Comparison of ENCODE assay signal across 12 mouse cellular contexts in the genomic region with DNA sequence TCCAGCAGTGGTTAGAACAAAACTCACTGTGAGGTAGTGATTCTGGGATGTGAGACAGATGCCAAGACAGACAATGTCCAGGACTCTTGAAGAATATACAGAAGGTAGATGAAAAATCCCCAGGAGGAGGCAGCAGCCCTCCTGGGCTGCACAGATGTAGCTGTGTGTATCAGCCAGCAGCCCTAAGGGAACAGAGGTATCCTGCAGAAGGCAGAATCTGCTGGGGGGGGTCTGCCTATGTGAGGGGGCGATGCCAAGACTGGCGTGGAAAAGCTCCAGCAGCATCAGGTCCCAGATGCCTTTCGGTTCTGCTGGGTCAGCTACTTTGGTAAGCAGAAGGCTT.
A peak's percentile ranks its signal among the peaks of the same experiment; 100 is the strongest.
DNase-seq lines count a peak whose midpoint lies in the region; ATAC-seq and TF ChIP-seq lines count a peak whose summit lies in the region.
"Had no signal": no experiment of that assay in that cellular context is flagged by ENCODE, and none has a peak within 500 bp of the region (broad histone marks: within the 10 kb centered on the region; RNA-seq: fewer than 3 reads in every experiment).

No protein-coding gene starts in this region.

- no peak for TF ChIP-seq CTCF in lung, embryonic 14.5 days (IDR thresholded peaks at IDR 0.05; ENCODE audit: low read depth)
- TF ChIP-seq CTCF in midbrain, postnatal 0 days (IDR thresholded peaks at IDR 0.05): no peak

- no peak overlapping the region for H3K4me2 ChIP-seq in forebrain, embryonic 15.5 days (replicated peaks)
- no peak overlapping the region for H3K4me2 ChIP-seq in lung, embryonic 14.5 days
- no peak overlapping the region for H3K4me2 ChIP-seq in hindbrain, embryonic 13.5 days
- no peak overlapping the region for H3K4me2 ChIP-seq in midbrain, postnatal 0 days (ENCODE audit: low read depth, low read length, poor library complexity, severe bottlenecking)
- H3K4me2 ChIP-seq: midbrain, embryonic 12.5 days had no signal

- no peak for DNase-seq in forebrain, embryonic 10.5 days (ENCODE audit: extremely low spot score, low spot score)
- no peak for DNase-seq in lung, embryonic 14.5 days
- DNase-seq in lung, postnatal 10 days: no peak
- no peak for DNase-seq in midbrain, postnatal 0 days (ENCODE audit: low spot score)
- no peak for DNase-seq in adrenal gland, postnatal 36 days
- no peak for DNase-seq in thymus, postnatal 14 days
- DNase-seq: adrenal gland, postnatal 10 days; embryo, embryonic 11 days had no signal

- H3K9ac ChIP-seq in forebrain, embryonic 15.5 days (replicated peaks): no peak overlapping the region
- no peak overlapping the region for H3K9ac ChIP-seq in lung, embryonic 14.5 days
- no peak overlapping the region for H3K9ac ChIP-seq in hindbrain, embryonic 13.5 days
- no peak overlapping the region for H3K9ac ChIP-seq in midbrain, postnatal 0 days (replicated peaks; ENCODE audit: low read length, poor library complexity, severe bottlenecking)
- H3K9ac ChIP-seq: forebrain, postnatal 0 days had no signal

- no peaks in the 10 kb centered on the region for H3K36me3 ChIP-seq in forebrain, embryonic 10.5 days (replicated peaks)
- H3K36me3 ChIP-seq in forebrain, embryonic 15.5 days: no peaks in the 10 kb centered on the region
- no peaks in the 10 kb centered on the region for H3K36me3 ChIP-seq in lung, embryonic 14.5 days (ENCODE audit: insufficient read depth)
- H3K36me3 ChIP-seq in hindbrain, embryonic 13.5 days: no peaks in the 10 kb centered on the region
- no peaks in the 10 kb centered on the region for H3K36me3 ChIP-seq in midbrain, postnatal 0 days (ENCODE audit: insufficient read depth, low read length)
- H3K36me3 ChIP-seq: midbrain, embryonic 12.5 days had no signal

- peaks cover 30% of the 10 kb centered on the region for H3K4me1 ChIP-seq in forebrain, embryonic 10.5 days
- H3K4me1 ChIP-seq in forebrain, embryonic 15.5 days: peaks cover 20% of the 10 kb centered on the region
- H3K4me1 ChIP-seq in lung, embryonic 14.5 days (ENCODE audit: insufficient read depth): peaks cover 15% of the 10 kb centered on the region; the same call in 1 of the 2 replicates
- H3K4me1 ChIP-seq in hindbrain, embryonic 13.5 days (replicated peaks): peaks cover 33% of the 10 kb centered on the region
- H3K4me1 ChIP-seq in midbrain, postnatal 0 days (ENCODE audit: insufficient read depth, low read length): peaks cover 4% of the 10 kb centered on the region; the same call in 1 of the 2 replicates

- H3K4me3 ChIP-seq in forebrain, embryonic 10.5 days: no peak overlapping the region
- no peak overlapping the region for H3K4me3 ChIP-seq in forebrain, embryonic 15.5 days
- H3K4me3 ChIP-seq in lung, embryonic 14.5 days (ENCODE audit: low read depth, low read length): no peak overlapping the region
- no peak overlapping the region for H3K4me3 ChIP-seq in hindbrain, embryonic 13.5 days
- H3K4me3 ChIP-seq in midbrain, postnatal 0 days (ENCODE audit: low read depth, low read length): no peak overlapping the region
- H3K4me3 ChIP-seq: midbrain, embryonic 12.5 days had no signal

- 0 out of 2 replicates have a peak overlapping the region, but pooled peaks have one; percentile 9 for H3K27ac ChIP-seq in forebrain, embryonic 10.5 days
- H3K27ac ChIP-seq in forebrain, embryonic 15.5 days (replicated peaks): no peak overlapping the region
- peak overlapping the region; percentile 14; the same call in 1 of the 2 replicates for H3K27ac ChIP-seq in lung, embryonic 14.5 days (ENCODE audit: low read depth)
- H3K27ac ChIP-seq in hindbrain, embryonic 13.5 days: peak overlapping the region; percentile 61
- peak overlapping the region; percentile 8 for H3K27ac ChIP-seq in midbrain, postnatal 0 days (ENCODE audit: low read depth, low read length)
- H3K27ac ChIP-seq: midbrain, embryonic 12.5 days had no signal

- no peaks in the 10 kb centered on the region for H3K9me3 ChIP-seq in forebrain, embryonic 10.5 days
- H3K9me3 ChIP-seq in forebrain, embryonic 15.5 days: no peaks in the 10 kb centered on the region
- H3K9me3 ChIP-seq in lung, embryonic 14.5 days (ENCODE audit: low read depth, low read length): no peaks in the 10 kb centered on the region
- H3K9me3 ChIP-seq in hindbrain, embryonic 13.5 days: no peaks in the 10 kb centered on the region
- no peaks in the 10 kb centered on the region for H3K9me3 ChIP-seq in midbrain, postnatal 0 days (ENCODE audit: low read length)
- H3K9me3 ChIP-seq: midbrain, embryonic 12.5 days had no signal

- 86% methylated on average over 3 of the region's 3 CpGs for WGBS in forebrain, embryonic 10.5 days
- 70% methylated on average over 3 of the region's 3 CpGs for WGBS in forebrain, embryonic 15.5 days
- WGBS in lung, embryonic 14.5 days: 78% methylated on average over 3 of the region's 3 CpGs
- WGBS in hindbrain, embryonic 13.5 days: 53% methylated on average over 3 of the region's 3 CpGs
- WGBS in midbrain, postnatal 0 days: 67% methylated on average over 3 of the region's 3 CpGs

- H3K27me3 ChIP-seq in forebrain, embryonic 10.5 days (ENCODE audit: poor library complexity, severe bottlenecking): no peaks in the 10 kb centered on the region
- no peaks in the 10 kb centered on the region for H3K27me3 ChIP-seq in forebrain, embryonic 15.5 days
- H3K27me3 ChIP-seq in lung, embryonic 14.5 days (ENCODE audit: insufficient read depth, low read length): no peaks in the 10 kb centered on the region
- H3K27me3 ChIP-seq in hindbrain, embryonic 13.5 days: no peaks in the 10 kb centered on the region
- H3K27me3 ChIP-seq in midbrain, postnatal 0 days (ENCODE audit: insufficient read depth, low read length): no peaks in the 10 kb centered on the region
- H3K27me3 ChIP-seq: midbrain, embryonic 12.5 days had no signal

- ATAC-seq in forebrain, embryonic 15.5 days (replicated peaks): no peak
- peak; percentile 54; the same call in 1 of the 2 replicates for ATAC-seq in lung, embryonic 14.5 days (ENCODE audit: insufficient read depth)
- ATAC-seq in hindbrain, embryonic 13.5 days (ENCODE audit: low FRiP score): peak; percentile 50; the same call in 1 of the 2 replicates
- 0 out of 2 replicates have a peak, but pooled peaks have one; percentile 38 for ATAC-seq in midbrain, postnatal 0 days (ENCODE audit: low FRiP score)
